Comparison of ENCODE assay signal across 13 mouse cellular contexts in genomic region chr1:39425497-39425896, GRCm38 (mm10).
"Had no signal": no experiment of that assay in that cellular context is flagged by ENCODE, and none has a peak within 500 bp of the region (broad histone marks: within the 10 kb centered on the region; RNA-seq: fewer than 3 reads in every experiment).

No protein-coding gene starts in this region.

- DNase-seq: kidney, adult 18-20 months; kidney, postnatal 14 days; lung, embryonic 14.5 days; right cerebral cortex, postnatal 14 days; thymus, postnatal 4 days had no signal

- H3K27ac ChIP-seq: intestine, embryonic 15.5 days; kidney, embryonic 15.5 days; left cerebral cortex, adult 2 months; limb, embryonic 10.5 days; midbrain, embryonic 10.5 days; midbrain, embryonic 15.5 days; neural tube, embryonic 13.5 days; stomach, embryonic 15.5 days had no signal

- H3K4me2 ChIP-seq: intestine, embryonic 15.5 days; kidney, embryonic 15.5 days; lung, embryonic 14.5 days; midbrain, embryonic 15.5 days; neural tube, embryonic 13.5 days; stomach, embryonic 15.5 days had no signal

- H3K9ac ChIP-seq: intestine, embryonic 15.5 days; kidney, embryonic 15.5 days; lung, embryonic 14.5 days; midbrain, embryonic 15.5 days; neural tube, embryonic 13.5 days; stomach, embryonic 15.5 days had no signal

- H3K4me1 ChIP-seq: kidney, embryonic 15.5 days; limb, embryonic 10.5 days; midbrain, embryonic 10.5 days; midbrain, embryonic 15.5 days; neural tube, embryonic 13.5 days; stomach, embryonic 15.5 days had no signal

- H3K36me3 ChIP-seq: intestine, embryonic 15.5 days; kidney, embryonic 15.5 days; limb, embryonic 10.5 days; midbrain, embryonic 10.5 days; midbrain, embryonic 15.5 days; neural tube, embryonic 13.5 days; stomach, embryonic 15.5 days had no signal

- H3K27me3 ChIP-seq: intestine, embryonic 15.5 days; kidney, embryonic 15.5 days; midbrain, embryonic 15.5 days; neural tube, embryonic 13.5 days; stomach, embryonic 15.5 days had no signal

- H3K4me3 ChIP-seq: intestine, embryonic 15.5 days; kidney, embryonic 15.5 days; left cerebral cortex, adult 2 months; limb, embryonic 10.5 days; midbrain, embryonic 10.5 days; midbrain, embryonic 15.5 days; neural tube, embryonic 13.5 days; stomach, embryonic 15.5 days had no signal

- H3K9me3 ChIP-seq: intestine, embryonic 15.5 days; kidney, embryonic 15.5 days; limb, embryonic 10.5 days; midbrain, embryonic 10.5 days; midbrain, embryonic 15.5 days; neural tube, embryonic 13.5 days; stomach, embryonic 15.5 days had no signal

- ATAC-seq: intestine, embryonic 15.5 days; midbrain, embryonic 15.5 days had no signal
